Mouse (Mus musculus) cerebellum, adult 2 months (tissue): ENCODE measurements around the gene Arid1b.

ENCODE experiments used
- CTCF ChIP-seq: fragments of 200-500 bp; IDR thresholded peaks from 2 replicates; pipeline ENCODE4 v1.5.1; 2011; ENCODE audit warnings: low read depth, mild to moderate bottlenecking, control low read depth, low read length, moderate library complexity, borderline replicate concordance; ENCODE audit not compliant: insufficient read depth
- POLR2A ChIP-seq: fragments of 200-500 bp; IDR thresholded peaks from 2 replicates; pipeline ENCODE4 v1.6.1; 2011; ENCODE audit warnings: low read length, control low read depth, borderline replicate concordance; ENCODE audit not compliant: insufficient read depth

DNA sequence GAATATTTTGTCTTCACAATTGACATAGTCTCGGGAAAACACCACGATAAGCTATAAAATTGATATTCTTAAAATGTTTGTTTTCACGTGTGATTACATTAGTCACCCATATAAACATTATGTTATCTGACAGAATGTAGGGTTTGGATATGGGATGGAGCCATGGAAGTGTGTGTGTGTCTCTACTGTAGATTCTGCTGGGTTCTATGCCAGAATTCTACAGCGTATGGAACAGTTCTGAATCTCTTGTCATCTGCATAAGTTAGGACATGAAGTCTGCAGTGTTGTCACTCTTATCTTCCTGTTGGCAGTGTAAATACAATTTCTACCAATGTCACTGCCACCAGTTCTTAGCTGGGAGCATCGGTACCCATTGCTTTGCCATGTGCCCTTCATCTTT is 177.3 kb downstream of the Arid1b start:
- TF ChIP-seq CTCF (no peak), POLR2A (no peak)
